Mouse (Mus musculus) fibroblast of lung, adult 2 months (primary cell): Measurements from ENCODE around the gene Prcc.
"Not testable (repeated sequence)": the region's sequence is repeated elsewhere in the genome, so short reads cannot be mapped to it uniquely, and the experiment has no call there.

ENCODE experiments used
- DNase-seq: peaks from one replicate; pipeline ENCODE4 v3.0.0-alpha.2; 2011; ENCODE audit warnings: low read depth

The Prcc gene

GRCm38 (mm10) chr3:87844981-87845380 is 40.4 kb downstream of the Prcc start:
- no peak for DNase-seq

- no peak for DNase-seq
Observed at GRCm38 (mm10) chr3:87840858-87841257, 44.5 kb downstream of the Prcc start.

- peak; percentile 30 for DNase-seq
Observed at GRCm38 (mm10) chr3:87838622-87839021, 46.8 kb downstream of the Prcc start.

- DNase-seq: no peak
Observed at GRCm38 (mm10) chr3:87833482-87833881, 51.9 kb downstream of the Prcc start.

- DNase-seq: peak; percentile 3
Observed at GRCm38 (mm10) chr3:87832109-87832859, 53.1 kb downstream of the Prcc start.

- DNase-seq: no peak
Observed at GRCm38 (mm10) chr3:87829025-87829424, 56.4 kb downstream of the Prcc start.

- no peak for DNase-seq
Observed at GRCm38 (mm10) chr3:87828435-87828834, 57.0 kb downstream of the Prcc start.

- DNase-seq: not testable (repeated sequence)
Observed at GRCm38 (mm10) chr3:87824206-87824605, 61.2 kb downstream of the Prcc start, which contains the start of gene Pear1. Gene Pear1, minus strand, starts transcription at chr3:87824306.

GRCm38 (mm10) chr3:87818226-87818625 is 67.2 kb downstream of the Prcc start:
- no peak for DNase-seq

GRCm38 (mm10) chr3:87816646-87817093 is 68.7 kb downstream of the Prcc start:
- peak; percentile 45 for DNase-seq

- DNase-seq: no peak
Observed at GRCm38 (mm10) chr3:87816166-87816565, 69.2 kb downstream of the Prcc start.

- DNase-seq: no peak
Observed at GRCm38 (mm10) chr3:87812873-87813272, 72.5 kb downstream of the Prcc start.

- no peak for DNase-seq
Observed at GRCm38 (mm10) chr3:87812413-87812812, 73.0 kb downstream of the Prcc start.

GRCm38 (mm10) chr3:87811297-87811696 is 74.1 kb downstream of the Prcc start:
- DNase-seq: no peak

GRCm38 (mm10) chr3:87809322-87809962 is 76.0 kb downstream of the Prcc start:
- DNase-seq: no peak
